Mouse (Mus musculus) lung, adult 2 months (tissue): Measurements from ENCODE around the gene Glrx3. TPM values are rescaled to one million over a fixed set of nuclear protein-coding genes. Genes with fewer than 3 reads are reported as not detected.

Experiments used
- DNase-seq: peaks from one replicate; pipeline ENCODE4 v3.0.0; 2022
- H3K4me1 ChIP-seq: fragments of 200-500 bp; 2 replicates; pipeline ENCODE4 v1.6.1; 2011; ENCODE audit warnings: low read length; ENCODE audit not compliant: control insufficient read depth, insufficient read depth
- H3K4me3 ChIP-seq: fragments of 200-500 bp; replicated peaks from 2 replicates; pipeline ENCODE3; 2011; ENCODE audit warnings: low read depth, mild to moderate bottlenecking, control low read depth, low read length; ENCODE audit errors: extremely low read depth
- CTCF ChIP-seq: fragments of 200-500 bp; IDR thresholded peaks from 2 replicates; pipeline ENCODE4 v1.5.1; 2011; ENCODE audit warnings: mild to moderate bottlenecking, low read length, control low read depth; ENCODE audit not compliant: insufficient read depth
- POLR2A ChIP-seq: fragments of 200-500 bp; IDR thresholded peaks from 2 replicates; pipeline ENCODE4 v1.6.1; 2011; ENCODE audit warnings: low read depth, mild to moderate bottlenecking, control low read depth, low read length, borderline replicate concordance; ENCODE audit errors: extremely low read depth
- WGBS: fragments of 180-500 bp; shearing (Covaris S2); methylation state at CpG from one replicate; pipeline ENCODE4 v1.1.7; 2018; 5-methylcytosine and 5-hydroxymethylcytosine counted together
- polyA plus RNA-seq: library from polyadenylated mRNA; depleted of rRNA; stranded (reverse); fragments of >200 nt; gene quantifications from 2 replicates; pipeline ENCODE4 v1.2.3, GENCODE M21; 2012

The Glrx3 gene
- polyA plus RNA-seq, 1 experiment: 50.6 TPM

DNA sequence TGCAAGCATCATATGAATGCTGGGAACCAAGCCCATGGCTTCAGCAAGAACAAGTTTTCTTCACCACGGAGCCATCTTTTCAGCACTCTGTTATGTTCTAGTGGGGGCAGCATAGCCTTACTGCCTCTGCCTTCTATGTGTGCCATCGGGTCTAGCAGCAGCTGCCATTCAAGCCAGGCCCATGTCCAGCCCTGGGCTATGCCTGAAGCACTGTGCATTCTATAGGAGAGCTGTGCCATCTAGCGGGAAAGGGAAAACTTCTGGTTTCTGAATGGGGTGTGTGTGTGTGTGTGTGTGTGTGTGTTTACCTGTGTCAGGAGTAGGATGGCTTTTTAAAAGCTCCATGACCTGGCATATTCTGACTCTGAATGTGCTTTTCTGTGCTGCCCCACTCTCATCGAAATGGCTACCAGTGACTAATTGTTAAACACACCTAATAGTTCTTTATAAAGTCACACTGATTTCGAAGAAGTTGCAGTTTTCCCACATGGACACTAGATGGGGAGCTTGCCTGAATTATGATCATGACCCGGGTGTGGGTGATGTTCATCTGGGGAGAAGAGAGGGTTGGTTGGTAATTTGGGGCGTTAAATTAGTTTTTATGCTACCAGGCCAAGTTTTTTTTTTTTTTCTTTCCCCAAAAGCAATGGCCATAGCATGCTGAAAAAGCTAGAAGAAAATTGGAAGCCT is 34.2 kb downstream of the Glrx3 start:
- WGBS: 56% methylated on average over 7 of the region's 7 CpGs

GRCm38 (mm10) chr7:137472149-137472548 is 34.7 kb downstream of the Glrx3 start:
- DNase-seq: no peak
- WGBS: 69% methylated on average over 6 of the region's 6 CpGs
- TF ChIP-seq CTCF (no peak), POLR2A (no peak)
- H3K4me3 ChIP-seq: no peak overlapping the region
- no peaks in the 10 kb centered on the region for H3K4me1 ChIP-seq

More for the DNA sequence above, 34.2 kb downstream of the Glrx3 start:
- Histone ChIP-seq H3K4me1 (no peaks in the 10 kb centered on the region), H3K4me3 (no peak overlapping the region)
- DNase-seq: no peak
- TF ChIP-seq CTCF: no peak
- no peak for TF ChIP-seq POLR2A

DNA sequence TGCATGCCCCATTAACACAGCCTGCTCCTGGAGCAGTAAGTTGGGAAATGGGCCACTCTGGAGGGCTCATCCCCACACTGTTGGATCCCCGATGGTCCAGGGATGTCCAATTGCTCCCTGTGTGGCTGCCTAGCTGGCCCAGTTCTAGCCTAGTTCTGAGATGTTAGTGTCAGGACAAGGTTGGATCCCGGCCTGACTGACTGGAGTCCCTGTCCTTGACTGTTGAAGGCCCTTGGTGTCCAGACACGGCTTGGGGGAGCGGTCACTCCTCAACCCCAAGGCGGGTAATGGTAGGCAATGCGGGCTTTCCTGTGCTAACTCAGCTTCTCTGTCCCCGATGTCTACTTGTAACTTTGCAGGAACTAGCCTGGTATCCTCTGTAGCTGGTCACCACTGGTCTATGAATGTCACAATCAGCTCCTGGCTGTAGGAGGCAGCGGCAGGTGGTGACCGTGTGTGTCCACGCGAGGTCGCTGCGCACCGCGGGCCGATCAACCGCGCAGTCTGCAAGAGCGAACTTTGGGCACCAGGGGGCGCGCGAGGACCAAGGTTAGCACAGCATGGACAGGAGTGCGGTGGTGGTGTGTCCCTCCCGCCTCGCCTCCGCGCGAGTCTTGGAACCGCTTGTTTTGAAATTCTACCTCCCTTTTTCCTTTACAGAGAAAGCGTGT is 40.7 kb downstream of the Glrx3 start:
- 14% methylated on average over 30 of the region's 30 CpGs for WGBS
- no peaks in the 10 kb centered on the region for H3K4me1 ChIP-seq
- TF ChIP-seq POLR2A (no peak), CTCF (peak; percentile 93)

DNA sequence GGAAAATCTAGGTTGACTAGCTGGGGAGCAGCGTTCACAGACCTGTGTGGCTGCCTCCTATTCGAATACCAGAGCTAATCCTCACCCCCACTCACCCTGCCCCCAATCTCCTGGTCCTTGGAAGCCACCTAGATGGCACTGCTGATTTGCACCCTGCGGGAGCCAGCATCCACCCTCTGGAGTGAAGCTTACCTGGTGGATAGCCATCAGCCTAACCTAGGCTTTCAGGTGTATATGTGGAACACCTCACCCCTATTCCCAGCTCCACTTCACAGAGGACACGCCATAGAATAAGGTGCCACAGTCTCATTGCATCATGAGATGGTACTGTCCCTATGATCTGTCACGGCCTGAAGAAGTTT is 41.2 kb downstream of the Glrx3 start:
- Histone ChIP-seq H3K4me3 (no peak overlapping the region), H3K4me1 (no peaks in the 10 kb centered on the region)
- WGBS: 20% methylated on average over 5 of the region's 5 CpGs
- no peak for DNase-seq
- TF ChIP-seq CTCF (no peak), POLR2A (no peak)

More for the DNA sequence above, 40.7 kb downstream of the Glrx3 start:
- H3K4me3 ChIP-seq: no peak overlapping the region
- peak; percentile 96 for DNase-seq

DNA sequence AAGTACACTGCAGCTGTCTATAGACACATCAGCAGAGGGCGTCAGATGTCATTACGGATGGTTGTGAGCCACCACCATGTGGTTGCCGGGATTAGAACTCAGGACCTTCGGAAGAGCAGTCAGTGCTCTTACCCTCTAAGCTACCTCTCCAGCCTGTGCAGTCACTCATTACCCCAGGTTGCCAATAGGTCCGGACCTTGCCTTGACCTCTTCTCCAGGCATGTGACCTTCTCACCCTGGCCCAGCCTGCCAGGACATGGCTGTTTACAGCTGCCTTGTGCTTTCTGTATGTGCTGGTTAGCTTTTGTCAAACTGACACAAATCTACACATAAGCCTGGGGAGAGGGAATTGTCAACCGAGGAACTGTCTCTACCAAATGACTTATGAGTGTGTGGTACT is 43.4 kb downstream of the Glrx3 start:
- no peak for TF ChIP-seq CTCF
- TF ChIP-seq POLR2A: no peak
- WGBS: 73% methylated on average over 6 of the region's 6 CpGs
- no peak overlapping the region for H3K4me3 ChIP-seq
- DNase-seq: no peak
- no peaks in the 10 kb centered on the region for H3K4me1 ChIP-seq

DNA sequence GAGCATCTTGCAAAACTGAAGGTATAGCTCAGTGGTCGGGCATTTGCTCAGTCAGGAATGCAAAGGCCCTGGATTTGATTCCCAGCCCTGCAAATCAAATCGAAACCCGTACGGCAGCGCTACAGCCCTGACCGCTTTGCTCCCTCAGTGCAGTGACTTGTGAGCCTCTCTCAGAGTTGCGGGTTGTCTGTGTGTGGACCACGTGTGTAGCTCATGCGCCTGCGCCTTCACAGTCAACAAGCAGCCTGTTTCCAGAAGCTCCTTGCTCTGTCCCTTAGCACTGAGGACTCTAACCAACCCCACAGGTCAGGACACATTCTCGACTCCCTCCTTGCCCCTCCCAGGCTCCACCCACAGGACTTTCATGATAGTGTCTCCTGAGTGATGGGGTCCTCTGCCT is 46.6 kb downstream of the Glrx3 start:
- 82% methylated on average over 11 of the region's 11 CpGs for WGBS
- no peak for DNase-seq
- H3K4me1 ChIP-seq: no peaks in the 10 kb centered on the region
- no peak overlapping the region for H3K4me3 ChIP-seq
- TF ChIP-seq POLR2A (no peak), CTCF (no peak)

DNA sequence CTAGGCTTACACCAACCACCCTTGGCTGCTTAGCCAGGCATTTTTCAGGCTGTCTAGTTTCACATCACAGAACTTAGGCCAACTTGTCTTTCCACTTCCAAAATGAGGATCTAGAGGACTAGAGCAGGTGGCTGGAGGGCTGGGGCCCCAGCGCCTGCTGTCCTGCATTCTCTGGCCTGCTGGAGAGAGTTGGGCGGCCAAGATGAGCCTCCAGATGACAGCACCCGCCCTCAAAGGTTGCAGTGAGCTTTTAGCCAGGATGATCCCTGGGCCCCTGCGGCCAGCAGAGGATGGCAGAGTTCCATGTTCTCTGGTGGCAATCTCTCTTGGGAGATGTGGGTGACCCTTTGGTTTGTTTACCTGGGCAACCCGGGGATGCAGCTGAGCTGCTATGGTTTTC is 51.0 kb downstream of the Glrx3 start:
- no peak overlapping the region for H3K4me3 ChIP-seq
- DNase-seq: no peak
- TF ChIP-seq POLR2A (no peak), CTCF (no peak)
- 55% methylated on average over 5 of the region's 5 CpGs for WGBS
- no peaks in the 10 kb centered on the region for H3K4me1 ChIP-seq

DNA sequence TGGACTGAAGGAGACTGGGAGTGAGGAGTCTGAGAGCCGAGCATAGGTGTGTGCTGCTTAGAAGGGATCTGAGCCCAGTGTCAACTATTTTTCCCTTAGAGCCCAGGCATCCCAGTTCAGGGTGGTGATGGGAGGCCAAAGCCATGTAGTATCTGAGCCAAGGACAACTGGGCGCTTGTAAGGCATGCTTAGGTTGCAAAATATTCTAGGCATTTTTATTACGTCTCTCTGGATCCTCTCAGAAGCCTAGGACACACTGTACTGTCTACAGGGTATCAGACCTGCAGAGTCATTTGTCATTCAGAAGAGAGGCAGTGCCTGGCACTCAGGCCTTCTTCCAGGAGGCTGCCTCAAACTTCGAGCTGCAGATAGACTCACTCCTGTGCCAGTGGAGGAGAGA is 53.3 kb downstream of the Glrx3 start:
- no peak for DNase-seq
- H3K4me1 ChIP-seq: no peaks in the 10 kb centered on the region
- WGBS: 55% methylated on average over 4 of the region's 4 CpGs

GRCm38 (mm10) chr7:137492307-137492973 is 55.0 kb downstream of the Glrx3 start:
- WGBS: 50% methylated on average over 8 of the region's 8 CpGs
- TF ChIP-seq CTCF (no peak), POLR2A (no peak)
- DNase-seq: no peak
- no peaks in the 10 kb centered on the region for H3K4me1 ChIP-seq
- no peak overlapping the region for H3K4me3 ChIP-seq

More for the DNA sequence above, 53.3 kb downstream of the Glrx3 start:
- TF ChIP-seq CTCF (no peak), POLR2A (no peak)
- no peak overlapping the region for H3K4me3 ChIP-seq
